Mouse (Mus musculus): ENCODE measurements around the gene Hus1b. TPM values are rescaled to one million over a fixed set of nuclear protein-coding genes. Genes with fewer than 3 reads are reported as not detected.
A peak's percentile ranks its signal among the peaks of the same experiment; 100 is the strongest.

Gene Hus1b
- polyA plus RNA-seq (2015; fragmentation: Nextera tagmentation; extraction: Ambion mirVana): not detected in 2 replicates

DNA sequence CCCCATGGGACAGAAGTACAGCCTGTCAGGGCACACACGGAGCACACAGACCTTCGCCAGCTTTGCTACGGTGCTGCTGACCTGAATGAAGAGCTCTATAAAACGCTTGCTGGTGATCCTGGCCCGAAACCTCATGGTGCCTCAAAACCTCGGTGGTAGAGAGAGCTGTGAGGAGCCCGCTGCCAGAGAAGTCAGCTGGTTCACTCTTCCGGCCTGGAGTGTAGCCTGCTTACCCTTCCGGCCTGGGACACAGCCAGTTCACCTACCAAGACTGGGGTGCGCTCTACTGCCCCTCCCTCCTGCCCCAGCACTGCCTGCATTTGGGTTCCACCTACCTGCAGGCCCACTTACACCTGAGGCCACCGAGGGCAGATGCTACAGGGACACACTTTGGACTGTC is at the start of gene Hus1b:
TSS of gene Hus1b (minus strand) at position 220 of the 400 bp plus-strand sequence.
- Histone ChIP-seq H3K27ac (replicated peaks) (no peak within 1 kb of the TSS), H3K36me3 (peaks cover 5% of the 10 kb centered on the region; the same call in 1 of the 2 replicates), H3K4me1 (peaks cover 23% of the 10 kb centered on the region), H3K9ac (no peak within 1 kb of the TSS), H3K4me3 (no peak within 1 kb of the TSS), H3K27me3 (replicated peaks) (no peaks in the 10 kb centered on the region), H3K9me3 (no peaks in the 10 kb centered on the region), H3K4me2 (no peak within 1 kb of the TSS)
- 87% methylated on average over 11 of the region's 11 CpGs for WGBS
- ATAC-seq (ENCODE audit: extremely low read depth, insufficient number of reproducible peaks, low FRiP score, low TSS enrichment): no peak

DNA sequence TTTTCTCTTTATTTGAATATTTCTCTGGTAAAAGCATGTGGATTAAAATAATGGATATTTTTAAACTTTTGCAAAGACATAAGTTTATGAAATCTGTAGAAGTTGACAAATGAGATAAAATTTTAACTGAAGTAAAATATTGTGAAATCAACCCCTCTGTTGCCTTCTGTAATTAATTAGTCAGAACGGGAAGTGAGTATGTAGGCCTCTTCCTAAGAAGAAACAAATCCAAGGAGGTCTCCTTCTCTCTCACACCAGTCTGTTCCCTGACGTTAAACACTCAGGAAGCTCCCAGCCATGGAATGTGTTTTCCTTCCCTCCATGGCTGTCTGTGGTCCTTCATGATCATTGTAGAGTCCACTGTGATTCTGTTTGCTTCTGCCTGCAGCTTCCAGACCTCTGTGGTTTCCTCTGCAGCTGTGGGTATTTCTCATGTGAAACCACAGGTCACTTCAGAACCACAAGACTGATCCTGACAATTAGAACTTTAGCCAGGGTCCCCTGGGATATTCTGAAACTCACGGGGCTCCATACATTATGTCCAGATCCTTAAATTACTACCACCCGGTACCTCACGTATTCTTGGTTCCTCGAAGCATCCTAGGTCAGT is 46.8 kb upstream of the Hus1b start:
- Histone ChIP-seq H3K4me2 (no peak overlapping the region), H3K4me3 (no peak overlapping the region), H3K36me3 (no peaks in the 10 kb centered on the region), H3K4me1 (no peaks in the 10 kb centered on the region), H3K27ac (replicated peaks) (no peak overlapping the region), H3K9me3 (no peaks in the 10 kb centered on the region), H3K27me3 (replicated peaks) (peaks cover 6% of the 10 kb centered on the region; the same call in 1 of the 2 replicates), H3K9ac (no peak overlapping the region)
- no peak for ATAC-seq (ENCODE audit: extremely low read depth, insufficient number of reproducible peaks, low FRiP score, low TSS enrichment)
- WGBS: 68% methylated on average over 6 of the region's 6 CpGs

DNA sequence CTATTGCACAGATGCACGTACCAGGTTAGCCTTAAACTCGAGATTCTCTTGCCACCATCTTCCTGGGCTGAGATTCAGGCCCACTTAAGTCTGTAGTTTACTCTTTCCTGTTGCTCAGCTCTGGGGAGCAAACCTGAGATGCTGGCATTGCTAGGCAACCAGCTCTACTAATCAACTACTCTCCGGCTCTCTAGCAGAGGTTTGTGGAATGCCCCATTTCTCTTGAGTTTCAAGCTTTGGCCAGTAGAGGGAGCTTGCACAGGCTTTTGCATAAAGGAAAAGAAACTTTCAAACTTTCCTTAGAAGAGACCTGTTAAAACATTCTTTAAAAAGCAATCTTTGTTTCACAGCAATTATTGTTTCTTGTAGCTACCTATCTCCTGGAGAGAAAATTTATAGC is 46.3 kb upstream of the Hus1b start:
- 32% methylated on average over 3 of the region's 3 CpGs for WGBS
- Histone ChIP-seq H3K36me3 (no peaks in the 10 kb centered on the region), H3K9me3 (no peaks in the 10 kb centered on the region), H3K9ac (no peak overlapping the region), H3K27me3 (replicated peaks) (peaks cover 6% of the 10 kb centered on the region; the same call in 1 of the 2 replicates), H3K4me1 (no peaks in the 10 kb centered on the region), H3K4me2 (no peak overlapping the region), H3K4me3 (no peak overlapping the region), H3K27ac (replicated peaks) (no peak overlapping the region)
- no peak for ATAC-seq (ENCODE audit: extremely low read depth, insufficient number of reproducible peaks, low FRiP score, low TSS enrichment)

DNA sequence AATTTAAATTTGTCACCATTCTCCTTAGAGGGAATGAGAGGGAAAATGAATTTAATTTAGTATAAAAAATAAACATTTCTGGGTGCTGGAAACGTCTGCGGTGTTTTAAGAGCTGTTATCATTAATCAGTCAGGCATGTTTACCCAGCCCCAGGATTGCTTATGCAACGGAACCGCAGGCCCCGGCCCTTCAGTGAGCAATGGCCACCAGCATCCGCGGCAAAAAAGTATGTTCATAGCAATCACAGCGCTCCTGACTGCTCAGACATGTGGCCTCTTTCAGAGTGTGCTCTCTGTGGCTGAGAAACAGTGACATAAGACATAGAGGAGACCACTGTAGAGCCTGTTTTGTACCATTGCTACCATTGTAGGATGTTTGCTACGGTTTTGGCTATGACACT is 42.7 kb upstream of the Hus1b start:
- Histone ChIP-seq H3K4me1 (peaks cover 11% of the 10 kb centered on the region), H3K36me3 (no peaks in the 10 kb centered on the region), H3K27ac (replicated peaks) (no peak overlapping the region), H3K4me2 (no peak overlapping the region), H3K9me3 (no peaks in the 10 kb centered on the region), H3K9ac (no peak overlapping the region), H3K27me3 (replicated peaks) (peaks cover 21% of the 10 kb centered on the region), H3K4me3 (no peak overlapping the region)
- 57% methylated on average over 9 of the region's 9 CpGs for WGBS
- no peak for ATAC-seq (ENCODE audit: extremely low read depth, insufficient number of reproducible peaks, low FRiP score, low TSS enrichment)

DNA sequence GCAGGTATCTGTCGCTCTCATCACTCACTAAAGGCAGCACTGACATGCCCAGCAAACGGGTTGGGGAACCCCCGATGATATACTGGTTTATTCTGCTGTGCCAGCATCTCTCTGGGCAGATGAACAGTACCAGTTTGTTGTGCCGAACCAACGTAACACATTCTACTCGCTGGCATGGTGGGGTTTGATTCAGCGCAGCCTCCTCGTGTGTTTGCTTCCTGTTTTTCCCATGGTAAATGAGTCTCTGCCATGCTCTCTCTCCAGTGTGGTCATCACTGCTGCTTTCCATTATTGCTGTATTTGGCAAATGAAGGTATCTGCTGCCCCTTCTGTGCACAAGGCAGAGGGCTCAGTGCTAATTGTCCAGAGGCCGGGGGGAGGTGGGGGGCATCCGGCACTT is 42.2 kb upstream of the Hus1b start:
- no peak for ATAC-seq (ENCODE audit: extremely low read depth, insufficient number of reproducible peaks, low FRiP score, low TSS enrichment)
- Histone ChIP-seq H3K4me2 (no peak overlapping the region), H3K9ac (no peak overlapping the region)

GRCm38 (mm10) chr13:30987686-30988085 is 40.1 kb upstream of the Hus1b start:
- H3K4me1 ChIP-seq: peaks cover 11% of the 10 kb centered on the region
- no peak overlapping the region for H3K4me3 ChIP-seq
- ATAC-seq (ENCODE audit: extremely low read depth, insufficient number of reproducible peaks, low FRiP score, low TSS enrichment): no peak
- H3K9ac ChIP-seq: no peak overlapping the region
- 66% methylated on average over 2 of the region's 2 CpGs for WGBS
- peaks cover 17% of the 10 kb centered on the region for H3K27me3 ChIP-seq (replicated peaks)
- no peaks in the 10 kb centered on the region for H3K9me3 ChIP-seq
- no peak overlapping the region for H3K4me2 ChIP-seq
- H3K36me3 ChIP-seq: no peaks in the 10 kb centered on the region
- no peak overlapping the region for H3K27ac ChIP-seq (replicated peaks)

More for the DNA sequence above, 42.2 kb upstream of the Hus1b start:
- H3K36me3 ChIP-seq: no peaks in the 10 kb centered on the region
- no peak overlapping the region for H3K4me3 ChIP-seq
- H3K4me1 ChIP-seq: peaks cover 11% of the 10 kb centered on the region
- 78% methylated on average over 10 of the region's 10 CpGs for WGBS
- no peak overlapping the region for H3K27ac ChIP-seq (replicated peaks)
- H3K27me3 ChIP-seq (replicated peaks): peaks cover 21% of the 10 kb centered on the region
- no peaks in the 10 kb centered on the region for H3K9me3 ChIP-seq

DNA sequence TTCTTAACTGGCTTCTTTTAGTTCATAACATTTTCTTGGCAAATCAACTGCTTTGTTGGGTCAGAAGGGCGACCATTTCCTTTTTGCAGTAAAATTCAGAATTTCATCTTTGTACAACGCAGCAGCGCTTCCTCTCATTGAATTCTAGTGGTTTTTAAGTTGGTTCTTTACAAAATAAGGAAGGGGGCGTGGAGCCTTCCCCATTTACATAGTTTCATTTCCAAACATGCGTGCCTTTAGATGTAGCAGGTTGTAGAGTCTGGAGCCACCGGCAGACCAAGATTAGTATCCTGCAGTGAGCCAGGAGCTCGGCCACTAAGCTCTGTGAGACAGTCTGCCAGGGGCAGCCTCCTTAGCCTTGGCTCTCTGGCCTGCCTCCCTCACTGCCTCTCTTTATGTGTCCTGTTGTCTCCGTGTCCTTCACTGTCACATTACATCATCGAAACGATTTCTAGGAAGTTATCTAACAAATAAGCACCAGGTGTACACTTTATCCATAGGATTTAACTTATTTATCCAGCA is 39.4 kb upstream of the Hus1b start:
- H3K4me2 ChIP-seq: no peak overlapping the region
- no peak overlapping the region for H3K9ac ChIP-seq
- H3K27ac ChIP-seq (replicated peaks): no peak overlapping the region
- H3K4me1 ChIP-seq: peaks cover 11% of the 10 kb centered on the region
- no peaks in the 10 kb centered on the region for H3K36me3 ChIP-seq
- 62% methylated on average over 10 of the region's 10 CpGs for WGBS
- peaks cover 16% of the 10 kb centered on the region for H3K27me3 ChIP-seq (replicated peaks)
- no peaks in the 10 kb centered on the region for H3K9me3 ChIP-seq
- H3K4me3 ChIP-seq: no peak overlapping the region
- no peak for ATAC-seq (ENCODE audit: extremely low read depth, insufficient number of reproducible peaks, low FRiP score, low TSS enrichment)

- 7% methylated on average over 27 of the region's 27 CpGs for WGBS
- ATAC-seq (ENCODE audit: extremely low read depth, insufficient number of reproducible peaks, low FRiP score, low TSS enrichment): no peak; the same call in 1 of the 2 replicates
Measured at GRCm38 (mm10) chr13:30985598-30986466, 38.3 kb upstream of the Hus1b start.

GRCm38 (mm10) chr13:30985275-30985597 is 37.7 kb upstream of the Hus1b start:
- 12% methylated on average over 13 of the region's 13 CpGs for WGBS
- Histone ChIP-seq H3K27ac (replicated peaks) (no peak overlapping the region), H3K4me3 (peak overlapping the region; percentile 54), H3K9ac (peak overlapping the region; percentile 76), H3K4me1 (peaks cover 11% of the 10 kb centered on the region), H3K9me3 (no peaks in the 10 kb centered on the region), H3K36me3 (no peaks in the 10 kb centered on the region), H3K4me2 (peak overlapping the region; percentile 83), H3K27me3 (replicated peaks) (peaks cover 16% of the 10 kb centered on the region)
- no peak for ATAC-seq (ENCODE audit: extremely low read depth, insufficient number of reproducible peaks, low FRiP score, low TSS enrichment)

More at GRCm38 (mm10) chr13:30985598-30986466, 38.3 kb upstream of the Hus1b start:
- Histone ChIP-seq H3K9me3 (no peaks in the 10 kb centered on the region), H3K36me3 (no peaks in the 10 kb centered on the region), H3K9ac (peak overlapping the region; percentile 76), H3K27ac (replicated peaks) (peak overlapping the region; percentile 30; the same call in 1 of the 2 replicates), H3K4me3 (peak overlapping the region; percentile 54), H3K27me3 (replicated peaks) (peaks cover 16% of the 10 kb centered on the region), H3K4me2 (peak overlapping the region; percentile 83), H3K4me1 (peaks cover 11% of the 10 kb centered on the region)

DNA sequence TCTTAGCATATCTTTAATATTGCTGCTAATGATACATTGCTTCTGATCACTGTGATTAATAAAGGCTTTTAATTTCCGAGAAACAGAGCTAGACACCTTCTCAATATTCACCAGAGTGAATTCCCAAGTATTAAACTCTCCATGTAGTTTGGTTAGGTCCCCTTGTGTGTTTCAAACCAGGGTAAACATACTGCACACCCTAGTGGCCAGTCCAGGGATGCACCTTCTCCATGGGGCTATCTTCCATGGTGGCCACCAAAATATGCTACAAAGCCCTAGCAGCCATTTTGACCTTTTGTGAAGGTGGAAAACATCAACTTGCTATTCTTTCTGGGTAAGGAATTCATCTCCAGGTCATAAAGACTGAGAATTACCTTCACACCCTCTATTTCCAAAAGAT is 34.1 kb upstream of the Hus1b start:
- Histone ChIP-seq H3K9me3 (no peaks in the 10 kb centered on the region), H3K27me3 (replicated peaks) (0 out of 2 replicates have a peak, but pooled peaks cover 5% of the 10 kb centered on the region), H3K4me2 (no peak overlapping the region), H3K27ac (replicated peaks) (no peak overlapping the region), H3K4me3 (no peak overlapping the region), H3K9ac (no peak overlapping the region), H3K4me1 (peaks cover 10% of the 10 kb centered on the region), H3K36me3 (no peaks in the 10 kb centered on the region)
- ATAC-seq (ENCODE audit: extremely low read depth, insufficient number of reproducible peaks, low FRiP score, low TSS enrichment): no peak
- WGBS: 48% methylated on average over 1 of the region's 1 CpGs

DNA sequence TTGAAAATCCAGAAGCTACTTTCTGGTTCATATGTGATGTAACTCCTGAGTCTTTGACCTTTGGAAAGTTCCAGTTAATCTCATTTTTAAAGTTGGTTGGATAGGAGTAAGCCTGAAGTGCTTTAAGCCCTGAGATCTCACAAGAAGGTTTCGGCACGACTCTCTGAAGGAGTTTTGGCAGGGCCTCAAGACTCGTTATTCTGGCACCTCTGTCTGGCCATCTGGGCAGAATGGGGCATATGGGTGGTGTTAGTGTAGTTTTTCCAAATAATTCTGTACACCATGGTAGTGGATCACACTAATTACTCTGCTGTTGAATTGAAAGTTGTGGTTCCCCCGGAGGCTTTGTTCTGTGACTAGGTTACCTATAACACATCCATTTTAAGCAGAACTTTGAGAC is 30.7 kb upstream of the Hus1b start:
- Histone ChIP-seq H3K27me3 (replicated peaks) (peaks cover 3% of the 10 kb centered on the region; the same call in 1 of the 2 replicates), H3K36me3 (no peaks in the 10 kb centered on the region), H3K27ac (replicated peaks) (no peak overlapping the region), H3K4me1 (peaks cover 4% of the 10 kb centered on the region), H3K4me2 (no peak overlapping the region), H3K4me3 (no peak overlapping the region), H3K9ac (no peak overlapping the region), H3K9me3 (no peaks in the 10 kb centered on the region)
- ATAC-seq (ENCODE audit: extremely low read depth, insufficient number of reproducible peaks, low FRiP score, low TSS enrichment): no peak
- WGBS: 70% methylated on average over 4 of the region's 4 CpGs

All from heart, embryonic 13.5 days (tissue).